Mouse (Mus musculus): ENCODE measurements around the gene Cdkn2d. TPM values are rescaled to one million over a fixed set of nuclear protein-coding genes. Genes with fewer than 3 reads are reported as not detected.

The Cdkn2d gene
- polyA plus RNA-seq (2012; fragmentation: generic; extraction: Trizol) = 53.2 TPM

DNA sequence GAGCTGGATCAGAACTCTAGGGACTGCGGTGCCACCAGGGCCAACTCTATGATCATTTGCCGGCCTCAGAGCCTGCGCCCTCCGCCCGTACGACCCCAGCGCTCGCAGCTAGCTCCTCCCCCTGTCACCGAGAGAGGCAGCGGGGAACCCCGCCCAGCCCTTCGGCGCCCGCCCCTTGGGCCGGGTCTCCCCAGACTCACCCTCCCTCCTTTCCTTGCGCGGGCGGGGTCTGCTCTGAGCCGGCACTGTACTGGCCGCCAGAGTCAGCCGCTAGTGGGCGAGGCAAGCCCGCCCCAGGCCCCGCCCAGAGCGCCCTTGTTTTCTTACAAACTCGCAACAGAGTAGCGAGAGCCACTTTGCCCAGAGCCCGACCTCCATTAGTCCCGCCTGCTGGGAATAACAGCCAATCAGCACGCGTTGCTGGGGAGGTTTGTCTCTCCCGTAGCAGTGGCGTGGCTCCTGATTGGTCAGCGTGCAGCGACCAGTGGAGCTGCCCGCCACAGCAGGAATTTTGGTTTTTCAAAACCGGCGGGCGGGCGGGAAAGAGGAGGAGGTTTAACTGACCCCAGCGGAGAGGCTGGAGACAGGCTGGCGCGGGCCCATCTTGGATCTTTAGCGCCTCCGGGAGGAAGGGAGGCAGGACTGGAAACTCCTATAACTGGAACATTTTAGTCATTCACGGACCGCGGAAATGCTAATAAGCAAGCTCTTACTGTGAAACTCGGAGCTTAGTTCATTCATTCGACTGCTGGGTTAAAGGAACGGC is at the start of gene Cdkn2d:
Cdkn2d (minus strand) TSS at position 386 of the 766 bp plus-strand sequence.
- TF ChIP-seq CEBPB (IDR thresholded peaks at IDR 0.05; ENCODE audit: insufficient read depth, poor library complexity, severe bottlenecking) (no peak), POLR2A (IDR thresholded peaks at IDR 0.05; ENCODE audit: insufficient read length, low read depth) (peak; percentile 80), USF1 (IDR thresholded peaks at IDR 0.05; ENCODE audit: low read depth) (no peak), TCF12 (IDR thresholded peaks at IDR 0.05; ENCODE audit: insufficient read depth, poor library complexity, severe bottlenecking) (no peak), REST (IDR thresholded peaks at IDR 0.05; ENCODE audit: insufficient read depth, insufficient read length) (no peak), TCF3 (IDR thresholded peaks at IDR 0.05; ENCODE audit: insufficient read length, low read depth) (no peak), E2F4 (IDR thresholded peaks at IDR 0.05; ENCODE audit: insufficient read depth) (peak; percentile 90), MAX (IDR thresholded peaks at IDR 0.05; ENCODE audit: low read depth) (no peak), MYOG (IDR thresholded peaks at IDR 0.05; ENCODE audit: control insufficient read depth in 1 of 3, insufficient read depth in 1 of 3, insufficient read length in 2 of 3, low read depth in 2 of 3) (no peak), SRF (IDR thresholded peaks at IDR 0.05; ENCODE audit: control insufficient read depth, insufficient read length, low read depth) (peak; percentile 40), MYOD1 (IDR thresholded peaks at IDR 0.05; ENCODE audit: control insufficient read depth in 1 of 3, insufficient read length in 2 of 3, low read depth in 2 of 3) (no peak), POLR2AphosphoS2 (IDR thresholded peaks at IDR 0.05; ENCODE audit: insufficient read length, low read depth) (peak; percentile 53)
- Histone ChIP-seq H3ac (ENCODE audit: control insufficient read depth, insufficient read length) (peak within 1 kb of the TSS; percentile 79), H3K79me2 (ENCODE audit: control insufficient read depth, insufficient read depth) (peaks cover 34% of the 10 kb centered on the region), H3K4me2 (ENCODE audit: low read depth) (peak within 1 kb of the TSS; percentile 95), H3K4me3 (peak within 1 kb of the TSS; percentile 91), H3K27me3 (ENCODE audit: control insufficient read depth, insufficient read depth, insufficient read length) (no peaks in the 10 kb centered on the region), H3K36me3 (ENCODE audit: control insufficient read depth, insufficient read depth) (no peaks in the 10 kb centered on the region)

- TF ChIP-seq E2F4 (IDR thresholded peaks at IDR 0.05; ENCODE audit: insufficient read depth) (no peak), USF1 (IDR thresholded peaks at IDR 0.05; ENCODE audit: low read depth) (no peak), REST (IDR thresholded peaks at IDR 0.05; ENCODE audit: insufficient read depth, insufficient read length) (no peak), TCF3 (IDR thresholded peaks at IDR 0.05; ENCODE audit: insufficient read length, low read depth) (no peak), MAX (IDR thresholded peaks at IDR 0.05; ENCODE audit: low read depth) (no peak), MYOG (IDR thresholded peaks at IDR 0.05; ENCODE audit: control insufficient read depth in 1 of 3, insufficient read depth in 1 of 3, insufficient read length in 2 of 3, low read depth in 2 of 3) (no peak), POLR2A (IDR thresholded peaks at IDR 0.05; ENCODE audit: insufficient read length, low read depth) (no peak), MYOD1 (IDR thresholded peaks at IDR 0.05; ENCODE audit: control insufficient read depth in 1 of 3, insufficient read length in 2 of 3, low read depth in 2 of 3) (no peak), SRF (IDR thresholded peaks at IDR 0.05; ENCODE audit: control insufficient read depth, insufficient read length, low read depth) (no peak), TCF12 (IDR thresholded peaks at IDR 0.05; ENCODE audit: insufficient read depth, poor library complexity, severe bottlenecking) (no peak), CEBPB (IDR thresholded peaks at IDR 0.05; ENCODE audit: insufficient read depth, poor library complexity, severe bottlenecking) (no peak), POLR2AphosphoS2 (IDR thresholded peaks at IDR 0.05; ENCODE audit: insufficient read length, low read depth) (no peak)
- H3K36me3 ChIP-seq (ENCODE audit: control insufficient read depth, insufficient read depth) = peaks cover 33% of the 10 kb centered on the region
- H3K4me3 ChIP-seq = no peak overlapping the region
- no peak overlapping the region for H3ac ChIP-seq (ENCODE audit: control insufficient read depth, insufficient read length)
- H3K27me3 ChIP-seq (ENCODE audit: control insufficient read depth, insufficient read depth, insufficient read length) = no peaks in the 10 kb centered on the region
- peaks cover 41% of the 10 kb centered on the region for H3K79me2 ChIP-seq (ENCODE audit: control insufficient read depth, insufficient read depth)
- H3K4me2 ChIP-seq (ENCODE audit: low read depth) = peak overlapping the region; percentile 93
Measured at GRCm38 (mm10) chr9:21340411-21340810, 49.2 kb upstream of the Cdkn2d start.

DNA sequence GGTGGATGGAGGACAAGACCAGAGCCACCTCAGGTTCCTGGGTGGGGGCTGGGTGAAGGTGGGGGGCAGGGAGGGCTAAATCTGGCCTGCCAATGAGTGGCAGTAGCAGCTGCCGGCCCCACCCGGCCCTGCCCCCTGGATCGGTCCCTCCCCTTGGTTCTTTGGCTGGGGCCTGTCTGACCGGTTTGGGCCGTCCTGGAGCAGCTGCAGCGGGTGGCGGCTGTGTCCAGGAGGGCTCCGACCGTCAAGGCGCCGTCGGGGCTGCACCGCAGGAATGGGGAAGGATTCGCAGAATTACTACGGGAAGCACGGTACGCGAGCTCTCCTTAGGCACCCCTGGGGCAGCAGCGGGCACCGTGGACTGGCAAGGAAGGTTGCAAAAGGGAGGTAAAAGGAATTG is 46.4 kb upstream of the Cdkn2d start:
- Histone ChIP-seq H3K4me2 (ENCODE audit: low read depth) (peak overlapping the region; percentile 93), H3K4me3 (peak overlapping the region; percentile 70), H3ac (ENCODE audit: control insufficient read depth, insufficient read length) (peak overlapping the region; percentile 59), H3K79me2 (ENCODE audit: control insufficient read depth, insufficient read depth) (peaks cover 41% of the 10 kb centered on the region), H3K27me3 (ENCODE audit: control insufficient read depth, insufficient read depth, insufficient read length) (no peaks in the 10 kb centered on the region), H3K36me3 (ENCODE audit: control insufficient read depth, insufficient read depth) (peaks cover 22% of the 10 kb centered on the region)
- TF ChIP-seq TCF3 (IDR thresholded peaks at IDR 0.05; ENCODE audit: insufficient read length, low read depth) = peak; percentile 88
- peak; percentile 3 for TF ChIP-seq REST (IDR thresholded peaks at IDR 0.05; ENCODE audit: insufficient read depth, insufficient read length)
- peak; percentile 67 to 100 (median 96) for TF ChIP-seq MYOD1 (IDR thresholded peaks at IDR 0.05; ENCODE audit: control insufficient read depth in 1 of 3, insufficient read length in 2 of 3, low read depth in 2 of 3)
- peak; percentile 78 to 95 (median 93) for TF ChIP-seq MYOG (IDR thresholded peaks at IDR 0.05; ENCODE audit: control insufficient read depth in 1 of 3, insufficient read depth in 1 of 3, insufficient read length in 2 of 3, low read depth in 2 of 3)
- TF ChIP-seq USF1 (IDR thresholded peaks at IDR 0.05; ENCODE audit: low read depth) = no peak
- no peak for TF ChIP-seq MAX (IDR thresholded peaks at IDR 0.05; ENCODE audit: low read depth)
- TF ChIP-seq POLR2A (IDR thresholded peaks at IDR 0.05; ENCODE audit: insufficient read length, low read depth) = peak; percentile 98
- peak; percentile 72 for TF ChIP-seq TCF12 (IDR thresholded peaks at IDR 0.05; ENCODE audit: insufficient read depth, poor library complexity, severe bottlenecking)
- TF ChIP-seq POLR2AphosphoS2 (IDR thresholded peaks at IDR 0.05; ENCODE audit: insufficient read length, low read depth) = peak; percentile 99

- H3K36me3 ChIP-seq (ENCODE audit: control insufficient read depth, insufficient read depth) = peaks cover 15% of the 10 kb centered on the region
- TF ChIP-seq MYOG (IDR thresholded peaks at IDR 0.05; ENCODE audit: control insufficient read depth in 1 of 3, insufficient read depth in 1 of 3, insufficient read length in 2 of 3, low read depth in 2 of 3) (peak in 1 of 3 experiments; percentile 55), TCF3 (IDR thresholded peaks at IDR 0.05; ENCODE audit: insufficient read length, low read depth) (no peak), POLR2A (IDR thresholded peaks at IDR 0.05; ENCODE audit: insufficient read length, low read depth) (no peak), REST (IDR thresholded peaks at IDR 0.05; ENCODE audit: insufficient read depth, insufficient read length) (no peak), CEBPB (IDR thresholded peaks at IDR 0.05; ENCODE audit: insufficient read depth, poor library complexity, severe bottlenecking) (no peak), POLR2AphosphoS2 (IDR thresholded peaks at IDR 0.05; ENCODE audit: insufficient read length, low read depth) (no peak), USF1 (IDR thresholded peaks at IDR 0.05; ENCODE audit: low read depth) (no peak), MYOD1 (IDR thresholded peaks at IDR 0.05; ENCODE audit: control insufficient read depth in 1 of 3, insufficient read length in 2 of 3, low read depth in 2 of 3) (peak in 2 of 3 experiments; percentile 40 to 60), MAX (IDR thresholded peaks at IDR 0.05; ENCODE audit: low read depth) (no peak), SRF (IDR thresholded peaks at IDR 0.05; ENCODE audit: control insufficient read depth, insufficient read length, low read depth) (no peak), E2F4 (IDR thresholded peaks at IDR 0.05; ENCODE audit: insufficient read depth) (no peak)
- no peaks in the 10 kb centered on the region for H3K27me3 ChIP-seq (ENCODE audit: control insufficient read depth, insufficient read depth, insufficient read length)
- peaks cover 43% of the 10 kb centered on the region for H3K79me2 ChIP-seq (ENCODE audit: control insufficient read depth, insufficient read depth)
- H3K4me2 ChIP-seq (ENCODE audit: low read depth) = peak overlapping the region; percentile 57
- no peak overlapping the region for H3K4me3 ChIP-seq
- H3ac ChIP-seq (ENCODE audit: control insufficient read depth, insufficient read length) = no peak overlapping the region
Measured at GRCm38 (mm10) chr9:21336491-21336890, 45.3 kb upstream of the Cdkn2d start.
